In genomic region chr5:137304816-137305215, GRCm38 (mm10) we compare ENCODE assay signal across 8 mouse cellular contexts. TPM values are rescaled to one million over a fixed set of nuclear protein-coding genes. Genes with fewer than 3 reads are reported as not detected.
A peak's percentile ranks its signal among the peaks of the same experiment; 100 is the strongest.
DNase-seq lines count a peak whose midpoint lies in the region; ATAC-seq and TF ChIP-seq lines count a peak whose summit lies in the region.

No protein-coding gene starts in this region.

- peak overlapping the region; percentile 21 for H3K4me3 ChIP-seq in heart, embryonic 11.5 days (ENCODE audit: low read depth, low read length)
- peak overlapping the region; percentile 97 for H3K4me3 ChIP-seq in E14TG2a.4 (replicated peaks; ENCODE audit: low read length)
- H3K4me3 ChIP-seq in hindbrain, embryonic 12.5 days, result peak overlapping the region; percentile 15; the same call in 1 of the 2 replicates
- no peak overlapping the region; the same call in 1 of the 2 replicates for H3K4me3 ChIP-seq in liver, postnatal 0 days (ENCODE audit: low read depth, low read length)
- no peak overlapping the region for H3K4me3 ChIP-seq in thymus, adult 2 months (ENCODE audit: control insufficient read depth, insufficient read depth, low read length)

- H3K27ac ChIP-seq in heart, embryonic 11.5 days (ENCODE audit: low read depth, low read length), result no peak overlapping the region
- H3K27ac ChIP-seq in hindbrain, embryonic 12.5 days, result no peak overlapping the region
- no peak overlapping the region for H3K27ac ChIP-seq in liver, postnatal 0 days (ENCODE audit: low read depth)
- no peak overlapping the region for H3K27ac ChIP-seq in thymus, adult 2 months (ENCODE audit: control insufficient read depth, insufficient read depth, low read length)

- peak overlapping the region; percentile 76 for H3K4me2 ChIP-seq in heart, embryonic 11.5 days
- peak overlapping the region; percentile 72 for H3K4me2 ChIP-seq in hindbrain, embryonic 12.5 days (replicated peaks)
- peak overlapping the region; percentile 74 for H3K4me2 ChIP-seq in liver, postnatal 0 days (ENCODE audit: low read depth, low read length)

- no peak for TF ChIP-seq EP300 in liver, postnatal 0 days (IDR thresholded peaks at IDR 0.05; ENCODE audit: low read depth)

- no peak overlapping the region; the same call in 1 of the 2 replicates for H3K9ac ChIP-seq in heart, embryonic 11.5 days (ENCODE audit: low read depth, low read length)
- H3K9ac ChIP-seq in hindbrain, embryonic 12.5 days, result peak overlapping the region; percentile 33; the same call in 1 of the 2 replicates
- peak overlapping the region; percentile 95 for H3K9ac ChIP-seq in liver, postnatal 0 days (replicated peaks)

- no peak for TF ChIP-seq CTCF in E14TG2a.4 (conservative IDR thresholded peaks at IDR 0.05; ENCODE audit: low read length)
- TF ChIP-seq CTCF in liver, postnatal 0 days (IDR thresholded peaks at IDR 0.05; ENCODE audit: low read depth), result no peak
- TF ChIP-seq CTCF in thymus, adult 2 months (IDR thresholded peaks at IDR 0.05; ENCODE audit: borderline replicate concordance, control insufficient read depth, extremely low read depth, insufficient read depth, low read length, poor library complexity), result no peak

- no peak for DNase-seq in heart, adult 8-10 months (ENCODE audit: low spot score)
- DNase-seq in liver, postnatal 0 days, result no peak
- DNase-seq in spleen, postnatal 4 days (ENCODE audit: low spot score in 2 of 2), result no peak
- DNase-seq in thymus, adult 2 months, result no peak

- ATAC-seq in heart, embryonic 11.5 days (replicated peaks; ENCODE audit: insufficient number of reproducible peaks, low FRiP score, low TSS enrichment), result no peak
- ATAC-seq in hindbrain, embryonic 12.5 days (ENCODE audit: low FRiP score), result no peak
- ATAC-seq in liver, postnatal 0 days, result no peak
- ATAC-seq in CD4-positive, CD25-positive, alpha-beta regulatory T cell, adult 4 months, result no peak

- no peak for TF ChIP-seq POLR2A in thymus, adult 2 months (IDR thresholded peaks at IDR 0.05; ENCODE audit: control insufficient read depth, extremely low read depth, insufficient read depth, low read length, poor library complexity)

- peaks cover 50% of the 10 kb centered on the region for H3K36me3 ChIP-seq in heart, embryonic 11.5 days (ENCODE audit: control insufficient read depth, insufficient read depth, low read length)
- peaks cover 79% of the 10 kb centered on the region for H3K36me3 ChIP-seq in E14TG2a.4 (ENCODE audit: insufficient read depth, low read length)
- peaks cover 59% of the 10 kb centered on the region for H3K36me3 ChIP-seq in hindbrain, embryonic 12.5 days
- H3K36me3 ChIP-seq in liver, postnatal 0 days (replicated peaks; ENCODE audit: insufficient read depth, low read length), result peaks cover 63% of the 10 kb centered on the region
- H3K36me3 ChIP-seq in thymus, adult 2 months (ENCODE audit: control insufficient read depth, insufficient read depth, low read length), result peaks cover 42% of the 10 kb centered on the region

- no peaks in the 10 kb centered on the region for H3K9me3 ChIP-seq in heart, embryonic 11.5 days (replicated peaks; ENCODE audit: control insufficient read depth, low read length)
- H3K9me3 ChIP-seq in E14TG2a.4 (ENCODE audit: low read length), result no peaks in the 10 kb centered on the region
- H3K9me3 ChIP-seq in hindbrain, embryonic 12.5 days (replicated peaks), result no peaks in the 10 kb centered on the region
- no peaks in the 10 kb centered on the region for H3K9me3 ChIP-seq in liver, postnatal 0 days (ENCODE audit: low read length)

- H3K4me1 ChIP-seq in heart, embryonic 11.5 days (ENCODE audit: control insufficient read depth, insufficient read depth, low read length), result peaks cover 31% of the 10 kb centered on the region
- peaks cover 65% of the 10 kb centered on the region for H3K4me1 ChIP-seq in E14TG2a.4 (replicated peaks; ENCODE audit: low read depth, low read length)
- H3K4me1 ChIP-seq in hindbrain, embryonic 12.5 days, result peaks cover 27% of the 10 kb centered on the region
- H3K4me1 ChIP-seq in liver, postnatal 0 days (ENCODE audit: insufficient read depth), result peaks cover 24% of the 10 kb centered on the region
- peaks cover 11% of the 10 kb centered on the region for H3K4me1 ChIP-seq in thymus, adult 2 months (replicated peaks; ENCODE audit: control insufficient read depth, insufficient read depth, low read length)

- 64% methylated on average over 4 of the region's 4 CpGs for WGBS in heart, embryonic 11.5 days (ENCODE audit: insufficient replicate concordance)
- 43% methylated on average over 4 of the region's 4 CpGs for WGBS in hindbrain, embryonic 12.5 days
- WGBS in liver, postnatal 0 days (ENCODE audit: insufficient replicate concordance), result 74% methylated on average over 4 of the region's 4 CpGs
- WGBS in thymus, adult 2 months, result 71% methylated on average over 4 of the region's 4 CpGs

- no peaks in the 10 kb centered on the region for H3K27me3 ChIP-seq in heart, embryonic 11.5 days (ENCODE audit: control insufficient read depth, insufficient read depth, low read length)
- H3K27me3 ChIP-seq in E14TG2a.4 (ENCODE audit: insufficient read depth, low read length), result no peaks in the 10 kb centered on the region
- no peaks in the 10 kb centered on the region for H3K27me3 ChIP-seq in hindbrain, embryonic 12.5 days
- no peaks in the 10 kb centered on the region for H3K27me3 ChIP-seq in liver, postnatal 0 days (ENCODE audit: insufficient read depth, low read length)
- H3K27me3 ChIP-seq in thymus, adult 2 months (ENCODE audit: control insufficient read depth, insufficient read depth, low read length), result no peaks in the 10 kb centered on the region

RNA-seq across cellular contexts. Expression of gene Srrt, which starts 2.7 kb away (rescaled TPM):
- polyA plus RNA-seq in heart, embryonic 11.5 days (2014; fragmentation: Nextera tagmentation; extraction: Ambion mirVana), result 92.0 and 96.9 TPM in 2 replicates
- 10 to 100 TPM; 54.4 to 62.6 (median 60.3) TPM for total RNA-seq in heart, adult 8-10 months (2022)
- polyA plus RNA-seq in hindbrain, embryonic 12.5 days (2016; fragmentation: Nextera tagmentation; extraction: Ambion mirVana), result 151 and 152 TPM in 2 replicates
- polyA plus RNA-seq in liver, postnatal 0 days (2015; fragmentation: Nextera tagmentation; extraction: Ambion mirVana), result 24.1 and 28.2 TPM in 2 replicates
- polyA plus RNA-seq in CD4-positive, CD25-positive, alpha-beta regulatory T cell, adult 4 months (2017; shearing (Covaris generic)), result 10 to 100 TPM; 60.2 to 63.7 TPM
- 432 and 434 TPM in 2 replicates for polyA plus RNA-seq in thymus, adult 2 months (2012; rRNA removed)

RNA-seq across cellular contexts. Expression of gene Trip6, which starts 9.4 kb away (rescaled TPM):
- polyA plus RNA-seq in heart, embryonic 11.5 days (2014; fragmentation: Nextera tagmentation; extraction: Ambion mirVana), result 36.7 and 41.1 TPM in 2 replicates
- total RNA-seq in heart, adult 8-10 months (2022), result 10 to 100 TPM; 11.5 to 13.2 (median 12.4) TPM
- 40.0 and 40.7 TPM in 2 replicates for polyA plus RNA-seq in hindbrain, embryonic 12.5 days (2016; fragmentation: Nextera tagmentation; extraction: Ambion mirVana)
- 7.5 and 9.2 TPM in 2 replicates for polyA plus RNA-seq in liver, postnatal 0 days (2015; fragmentation: Nextera tagmentation; extraction: Ambion mirVana)
- polyA plus RNA-seq in CD4-positive, CD25-positive, alpha-beta regulatory T cell, adult 4 months (2017; shearing (Covaris generic)), result 1 to 10 TPM; 1.0 to 1.7 TPM
- polyA plus RNA-seq in thymus, adult 2 months (2012; rRNA removed), result 25.0 and 28.0 TPM in 2 replicates

RNA-seq across cellular contexts. Expression of gene Ufsp1, which starts 10.4 kb away (rescaled TPM):
- polyA plus RNA-seq in heart, embryonic 11.5 days (2014; fragmentation: Nextera tagmentation; extraction: Ambion mirVana), result 9.1 and 10.3 TPM in 2 replicates
- 10 to 100 TPM in 2 of 4 experiments, 1 to 10 TPM in 2; 7.7 to 10.4 (median 9.7) TPM for total RNA-seq in heart, adult 8-10 months (2022)
- 8.1 and 10.3 TPM in 2 replicates for polyA plus RNA-seq in hindbrain, embryonic 12.5 days (2016; fragmentation: Nextera tagmentation; extraction: Ambion mirVana)
- polyA plus RNA-seq in liver, postnatal 0 days (2015; fragmentation: Nextera tagmentation; extraction: Ambion mirVana), result 9.1 and 9.5 TPM in 2 replicates
- polyA plus RNA-seq in CD4-positive, CD25-positive, alpha-beta regulatory T cell, adult 4 months (2017; shearing (Covaris generic)), result 1 to 10 TPM in 1 of 2 experiments, under 1 TPM in 1; 0.65 to 1.3 TPM
- 41.1 and 44.1 TPM in 2 replicates for polyA plus RNA-seq in thymus, adult 2 months (2012; rRNA removed)

RNA-seq across cellular contexts. Expression of gene Ache, which starts 17.5 kb away (rescaled TPM):
- 20.3 and 22.2 TPM in 2 replicates for polyA plus RNA-seq in heart, embryonic 11.5 days (2014; fragmentation: Nextera tagmentation; extraction: Ambion mirVana)
- 1 to 10 TPM; 1.5 to 3.3 (median 1.9) TPM for total RNA-seq in heart, adult 8-10 months (2022)
- polyA plus RNA-seq in hindbrain, embryonic 12.5 days (2016; fragmentation: Nextera tagmentation; extraction: Ambion mirVana), result 12.6 and 13.1 TPM in 2 replicates
- polyA plus RNA-seq in liver, postnatal 0 days (2015; fragmentation: Nextera tagmentation; extraction: Ambion mirVana), result 10.3 and 11.1 TPM in 2 replicates
- polyA plus RNA-seq in CD4-positive, CD25-positive, alpha-beta regulatory T cell, adult 4 months (2017; shearing (Covaris generic)), result under 1 TPM in 1 of 2 experiments, not detected in 1; 0.16 TPM
- 90.2 and 97.1 TPM in 2 replicates for polyA plus RNA-seq in thymus, adult 2 months (2012; rRNA removed)

RNA-seq across cellular contexts. Expression of gene Slc12a9, which starts 28.6 kb away (rescaled TPM):
- 5.1 and 5.6 TPM in 2 replicates for polyA plus RNA-seq in heart, embryonic 11.5 days (2014; fragmentation: Nextera tagmentation; extraction: Ambion mirVana)
- total RNA-seq in heart, adult 8-10 months (2022), result 1 to 10 TPM; 1.3 to 2.1 (median 2.0) TPM
- 21.9 and 23.6 TPM in 2 replicates for polyA plus RNA-seq in hindbrain, embryonic 12.5 days (2016; fragmentation: Nextera tagmentation; extraction: Ambion mirVana)
- 2.9 and 3.2 TPM in 2 replicates for polyA plus RNA-seq in liver, postnatal 0 days (2015; fragmentation: Nextera tagmentation; extraction: Ambion mirVana)
- 10 to 100 TPM in 1 of 2 experiments, 1 to 10 TPM in 1; 9.2 to 16.7 TPM for polyA plus RNA-seq in CD4-positive, CD25-positive, alpha-beta regulatory T cell, adult 4 months (2017; shearing (Covaris generic))
- polyA plus RNA-seq in thymus, adult 2 months (2012; rRNA removed), result 37.4 and 39.2 TPM in 2 replicates

Comparison
In these comparisons a context has a peak if more than half of its experiments do, and no peak if none do; other contexts are left out.
1. H3K4me3 ChIP-seq: peak in heart, embryonic 11.5 days (single experiment), E14TG2a.4 (single experiment) and hindbrain, embryonic 12.5 days (single experiment); none in liver, postnatal 0 days (single experiment) and thymus, adult 2 months (single experiment).
2. Peak in every context shown above with its lines, with median percentiles within 50 percentile points of each other: H3K4me2 ChIP-seq.